Mouse (Mus musculus) cerebellum, postnatal 14 days (tissue): ENCODE measurements around the gene Col27a1.

ENCODE experiments used
- DNase-seq, 2 experiments: peaks; one replicate each; pipeline ENCODE4 v3.0.0; 2021; ENCODE audit warnings: mixed read lengths in 2 of 2

Gene Col27a1

GRCm38 (mm10) chr4:63266276-63266675 lies 52.5 kb downstream of the Col27a1 start:
- DNase-seq = peak in 1 of 2 experiments; percentile 45

DNA sequence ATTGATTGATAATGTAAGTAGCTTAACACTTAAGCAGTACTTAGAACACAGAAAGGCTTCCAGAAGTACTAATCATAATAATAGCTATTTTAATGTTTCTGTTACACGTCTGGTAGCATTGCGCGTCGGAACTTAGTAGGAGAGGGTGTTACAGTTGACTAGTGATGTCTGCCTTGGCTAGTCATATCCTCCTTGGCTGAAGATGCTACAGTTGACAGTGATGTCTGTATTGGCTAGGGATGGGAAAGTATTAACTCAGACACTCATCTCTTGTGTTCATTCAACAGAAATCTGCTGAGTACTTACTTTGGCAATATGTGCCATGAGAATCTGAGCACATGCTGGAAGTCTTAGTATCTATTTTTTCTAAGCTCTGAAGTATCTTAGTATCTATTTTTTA lies 53.3 kb downstream of the Col27a1 start:
- no peak for DNase-seq

DNA sequence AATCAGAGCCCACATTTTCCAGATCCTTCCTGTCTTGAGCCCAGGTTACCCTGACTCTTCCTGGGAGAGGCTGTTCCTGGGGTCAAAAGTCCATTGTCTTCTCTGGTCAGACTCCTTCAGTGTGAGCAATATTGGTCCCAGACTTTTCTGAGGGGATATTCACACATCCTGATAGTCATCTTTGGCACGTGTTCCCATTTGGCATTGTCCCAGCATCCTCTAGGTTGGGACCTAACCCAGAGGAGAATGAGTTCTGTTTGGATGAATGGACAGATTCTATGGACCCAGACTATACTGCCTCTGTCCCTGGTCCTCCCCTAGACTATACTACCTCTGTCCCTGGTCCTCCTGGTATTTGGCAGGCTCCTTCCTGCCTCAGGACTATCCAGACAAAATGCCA lies 53.8 kb downstream of the Col27a1 start:
- DNase-seq = peak; percentile 67 to 76

DNA sequence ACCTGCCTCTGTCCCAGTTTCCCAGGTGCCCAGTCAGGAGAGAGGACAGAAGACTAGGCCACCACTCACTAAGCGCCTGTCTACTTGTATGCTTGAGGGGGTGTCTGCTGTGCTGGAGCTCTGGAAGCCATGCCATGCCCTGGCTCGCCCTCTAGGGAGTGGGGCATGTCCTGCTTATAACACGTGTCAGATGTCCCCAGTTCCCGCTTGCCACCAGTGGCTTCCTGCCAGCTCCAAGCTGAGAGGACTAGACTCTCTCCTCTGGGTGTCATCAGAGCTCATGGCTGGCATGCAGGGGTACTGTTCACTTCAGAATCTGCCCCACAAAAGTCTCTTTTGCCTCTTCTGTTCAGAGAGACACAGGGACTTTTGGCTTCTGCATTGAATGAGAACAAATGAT lies 55.0 kb downstream of the Col27a1 start:
- peak; percentile 54 to 55 for DNase-seq

- no peak for DNase-seq
These were observed 60.7 kb downstream of the Col27a1 start for GRCm38 (mm10) chr4:63274516-63274915.

DNA sequence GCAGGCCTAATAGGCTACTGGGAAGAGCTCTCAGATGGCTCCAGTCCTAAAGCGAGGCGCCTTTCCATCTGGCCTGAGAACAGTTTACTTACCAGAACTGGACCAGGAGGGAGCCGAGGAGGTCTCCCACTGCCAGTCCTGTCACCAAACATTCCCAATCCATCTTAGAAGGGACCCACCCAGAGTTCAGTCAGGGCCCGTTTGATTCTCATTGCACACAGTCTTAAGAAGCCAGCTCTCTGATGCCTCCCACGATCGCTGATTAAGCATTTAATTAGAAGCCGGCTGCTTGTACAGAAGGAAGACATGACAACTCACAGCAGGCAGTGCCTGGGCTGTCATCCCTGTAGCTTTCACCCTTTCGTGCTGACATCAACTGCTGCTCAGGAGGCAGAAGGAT lies 61.4 kb downstream of the Col27a1 start:
- peak in 1 of 2 experiments; percentile 63 for DNase-seq

DNA sequence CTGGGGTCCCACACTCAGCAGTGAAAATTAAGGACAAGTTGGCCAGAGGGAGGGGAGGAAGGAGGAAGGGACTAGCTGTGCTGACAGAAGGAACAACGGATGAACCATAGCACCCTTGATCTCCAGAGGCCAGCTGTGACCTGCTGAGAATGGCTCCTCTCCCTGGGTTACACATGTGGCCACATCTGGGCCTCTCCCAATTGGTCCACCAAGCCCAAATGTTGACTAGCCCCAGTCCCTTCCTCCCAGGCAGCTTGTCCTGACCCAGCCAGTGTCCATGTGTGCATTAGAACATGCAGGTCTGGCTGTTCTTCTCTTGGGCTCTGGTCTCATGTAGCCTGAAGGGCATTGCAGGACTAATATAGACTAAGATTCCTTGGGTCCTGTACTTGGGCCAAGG lies 62.8 kb downstream of the Col27a1 start:
- no peak for DNase-seq

- peak; percentile 64 to 79 for DNase-seq
These were observed 65.0 kb downstream of the Col27a1 start for GRCm38 (mm10) chr4:63278821-63279220.

- peak in 1 of 2 experiments; percentile 55 for DNase-seq
These were observed 67.9 kb downstream of the Col27a1 start for GRCm38 (mm10) chr4:63281694-63282093.

- DNase-seq = no peak
These were observed 69.5 kb downstream of the Col27a1 start for GRCm38 (mm10) chr4:63283319-63283718.

GRCm38 (mm10) chr4:63286034-63286433 lies 72.2 kb downstream of the Col27a1 start:
- DNase-seq = no peak

- no peak for DNase-seq
These were observed 74.7 kb downstream of the Col27a1 start for GRCm38 (mm10) chr4:63288497-63288896.

DNA sequence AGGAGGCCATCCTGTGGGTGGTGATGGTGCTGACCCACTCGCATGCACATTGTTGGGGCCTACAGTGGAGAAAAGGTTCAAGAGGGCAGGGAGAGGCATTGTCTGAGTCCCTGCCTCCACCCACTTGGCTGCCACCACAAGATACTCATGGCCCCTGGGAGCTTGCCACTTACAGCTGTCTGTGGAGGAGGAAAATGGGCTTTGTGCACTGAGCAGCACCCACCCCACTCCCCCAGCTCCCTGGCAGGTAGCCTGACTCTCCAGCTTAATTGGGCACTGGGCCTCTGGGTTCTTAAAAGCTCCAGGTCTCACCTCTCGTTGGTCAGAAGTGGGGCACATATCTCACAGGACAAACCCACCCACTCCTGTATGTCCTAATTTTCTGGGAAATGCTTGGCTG lies 76.3 kb downstream of the Col27a1 start:
- DNase-seq = peak; percentile 52 to 61

DNA sequence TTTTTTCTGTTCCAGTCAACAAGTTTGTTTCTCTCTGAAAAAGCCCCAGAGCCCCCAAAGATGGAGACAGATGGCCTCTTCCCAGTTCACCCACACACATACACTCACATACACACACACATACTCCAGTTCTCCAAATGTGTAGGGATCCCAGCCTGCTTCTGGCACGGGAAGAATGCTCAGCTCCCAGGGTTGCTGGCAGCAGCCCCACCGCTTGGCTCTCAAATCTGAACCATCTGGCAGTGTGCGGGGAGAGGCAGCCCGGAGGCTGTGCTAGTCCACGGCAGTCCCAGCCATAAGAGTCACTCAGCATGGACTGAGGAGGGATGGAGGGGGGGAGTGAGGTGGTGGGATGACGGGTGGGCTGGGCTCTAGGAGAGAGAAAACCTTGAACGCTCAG lies 77.3 kb downstream of the Col27a1 start:
- DNase-seq = peak; percentile 99 to 100

GRCm38 (mm10) chr4:63291658-63292057 lies 77.9 kb downstream of the Col27a1 start:
- peak; percentile 51 to 73 for DNase-seq

DNA sequence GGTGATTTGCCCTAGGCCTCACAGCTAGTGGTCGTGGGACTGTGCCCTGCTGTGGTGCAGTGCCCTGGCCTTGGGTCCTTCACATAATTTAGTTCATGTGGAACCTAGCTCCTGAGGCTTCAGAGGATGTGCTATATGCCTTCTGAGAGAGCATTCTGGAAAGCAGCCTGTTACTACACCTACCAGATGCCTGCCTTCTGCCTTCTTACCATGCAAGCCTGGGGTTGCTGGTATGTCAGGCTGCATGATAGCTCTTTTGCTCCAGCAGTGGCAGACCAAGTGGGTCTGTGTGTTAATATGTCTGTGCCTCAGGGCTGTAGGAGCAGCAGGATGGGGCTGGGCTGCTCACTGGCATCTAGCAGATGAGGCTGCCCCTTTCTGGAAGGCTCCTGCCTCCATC lies 81.8 kb downstream of the Col27a1 start:
- no peak for DNase-seq

DNA sequence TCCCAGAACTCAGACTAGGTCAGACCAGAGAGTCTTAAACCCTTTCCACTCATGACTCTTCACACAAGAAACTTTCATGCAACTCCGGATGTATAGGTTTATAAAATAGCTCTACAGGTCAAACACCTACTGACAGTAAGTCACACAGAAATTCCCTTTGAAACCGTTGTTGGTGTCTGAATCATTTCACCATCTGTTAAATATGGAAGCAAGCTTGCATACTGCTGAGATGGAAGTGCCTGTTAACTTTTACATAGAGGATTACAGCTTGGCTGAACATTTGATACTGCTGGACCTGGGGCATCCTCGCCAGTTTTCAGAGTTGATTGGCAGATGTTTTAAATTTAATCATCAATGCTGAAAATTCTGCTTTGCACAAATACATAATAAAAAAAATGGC lies 82.5 kb downstream of the Col27a1 start:
- DNase-seq = no peak

- no peak for DNase-seq
These were observed 83.1 kb downstream of the Col27a1 start for GRCm38 (mm10) chr4:63296876-63297275.

- DNase-seq = no peak
These were observed 84.4 kb downstream of the Col27a1 start for GRCm38 (mm10) chr4:63298191-63298590.

GRCm38 (mm10) chr4:63302641-63303040 lies 88.8 kb downstream of the Col27a1 start:
- no peak for DNase-seq

- DNase-seq = peak; percentile 95 to 98
These were observed 93.6 kb downstream of the Col27a1 start for GRCm38 (mm10) chr4:63307175-63308062.

DNA sequence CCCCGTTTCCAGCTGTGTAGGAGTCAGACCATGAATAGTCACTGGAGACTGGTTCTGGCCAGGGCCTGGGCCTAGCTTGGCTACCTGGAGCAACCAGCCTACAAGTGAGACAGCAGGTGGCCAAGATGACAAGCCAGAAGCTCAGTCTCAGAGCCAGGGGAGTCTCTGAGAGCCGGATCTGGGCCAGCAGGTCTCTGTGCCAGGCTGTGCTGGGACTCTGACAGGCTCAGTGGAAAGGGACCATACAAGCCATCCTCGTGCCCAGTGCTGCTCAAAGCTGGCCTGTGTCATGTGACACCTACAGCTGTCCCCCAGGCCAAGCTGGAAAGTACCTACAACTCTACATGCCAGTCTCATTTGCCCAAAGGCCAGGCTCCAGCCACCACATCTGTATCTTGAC lies 94.5 kb downstream of the Col27a1 start:
- DNase-seq = peak; percentile 58 to 78

- peak; percentile 52 to 61 for DNase-seq
These were observed 96.5 kb downstream of the Col27a1 start for GRCm38 (mm10) chr4:63310247-63310855.

DNA sequence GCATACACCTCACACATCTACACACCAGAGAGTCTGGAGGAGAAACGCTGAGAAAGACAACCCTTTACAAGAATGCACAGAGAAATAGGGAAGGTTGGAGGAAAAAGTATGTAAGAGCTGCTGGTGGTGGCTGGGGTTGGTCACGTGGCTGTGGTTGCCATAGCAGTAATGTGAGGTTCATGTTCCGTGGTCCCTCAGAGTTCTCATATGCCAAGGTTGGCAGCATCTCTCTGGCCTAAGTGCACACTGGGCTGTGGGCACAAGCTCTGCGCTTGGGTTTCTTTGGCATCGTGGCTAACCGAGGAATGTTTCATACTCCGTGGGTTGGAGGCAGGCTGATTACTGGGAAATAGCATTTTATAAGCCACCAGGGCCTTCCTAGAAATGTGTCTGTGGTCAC lies 97.6 kb downstream of the Col27a1 start:
- DNase-seq = peak; percentile 62 to 70
